Mouse (Mus musculus): ENCODE data around the gene Acbd3. TPM values are rescaled to one million over a fixed set of nuclear protein-coding genes. Genes with fewer than 3 reads are reported as not detected.
A peak's percentile ranks its signal among the peaks of the same experiment; 100 is the strongest.

Gene Acbd3
- 18.5 and 18.8 TPM in 2 replicates for polyA plus RNA-seq (2015; fragmentation: Nextera tagmentation; extraction: Ambion mirVana)

- under 1% methylated on average over 52 of the region's 52 CpGs for WGBS
- Histone ChIP-seq H3K9ac (peak within 1 kb of the TSS; percentile 99), H3K4me3 (peak within 1 kb of the TSS; percentile 100), H3K27ac (replicated peaks) (peak within 1 kb of the TSS; percentile 95), H3K9me3 (no peaks in the 10 kb centered on the region), H3K36me3 (no peaks in the 10 kb centered on the region), H3K4me2 (peak within 1 kb of the TSS; percentile 90), H3K4me1 (peaks cover 42% of the 10 kb centered on the region), H3K27me3 (replicated peaks) (no peaks in the 10 kb centered on the region)
- peak; percentile 92 for ATAC-seq (ENCODE audit: extremely low read depth, insufficient number of reproducible peaks, low FRiP score, low TSS enrichment)
Measured at GRCm38 (mm10) chr1:180725704-180726179, at the start of gene Acbd3. Gene Acbd3, plus strand, starts transcription at chr1:180726043.

- Histone ChIP-seq H3K9ac (no peak overlapping the region), H3K4me2 (no peak overlapping the region), H3K27ac (replicated peaks) (no peak overlapping the region), H3K4me3 (no peak overlapping the region), H3K4me1 (0 out of 2 replicates have a peak, but pooled peaks cover 2% of the 10 kb centered on the region), H3K27me3 (replicated peaks) (peaks cover 27% of the 10 kb centered on the region), H3K36me3 (peaks cover 53% of the 10 kb centered on the region), H3K9me3 (no peaks in the 10 kb centered on the region)
- WGBS = 81% methylated on average over 7 of the region's 7 CpGs
- ATAC-seq (ENCODE audit: extremely low read depth, insufficient number of reproducible peaks, low FRiP score, low TSS enrichment) = no peak
Measured at GRCm38 (mm10) chr1:180691284-180691683, 34.6 kb upstream of the Acbd3 start.

GRCm38 (mm10) chr1:180696626-180697352, 29.1 kb upstream of the Acbd3 start, which contains the start of gene Mixl1:
Gene Mixl1, minus strand, starts transcription at chr1:180697034.
- Histone ChIP-seq H3K27ac (replicated peaks) (no peak within 1 kb of the TSS), H3K9me3 (no peaks in the 10 kb centered on the region), H3K4me3 (peak within 1 kb of the TSS; percentile 52), H3K36me3 (peaks cover 10% of the 10 kb centered on the region), H3K27me3 (replicated peaks) (peaks cover 68% of the 10 kb centered on the region), H3K4me1 (peaks cover 13% of the 10 kb centered on the region; the same call in 1 of the 2 replicates), H3K9ac (peak within 1 kb of the TSS; percentile 72), H3K4me2 (peak within 1 kb of the TSS; percentile 75)
- WGBS = 1% methylated on average over 78 of the region's 79 CpGs
- ATAC-seq (ENCODE audit: extremely low read depth, insufficient number of reproducible peaks, low FRiP score, low TSS enrichment) = no peak

- Histone ChIP-seq H3K4me2 (no peak overlapping the region), H3K27ac (replicated peaks) (no peak overlapping the region), H3K4me3 (no peak overlapping the region), H3K9ac (no peak overlapping the region), H3K36me3 (no peaks in the 10 kb centered on the region), H3K4me1 (peaks cover 14% of the 10 kb centered on the region; the same call in 1 of the 2 replicates), H3K9me3 (no peaks in the 10 kb centered on the region), H3K27me3 (replicated peaks) (peaks cover 68% of the 10 kb centered on the region)
- no peak for ATAC-seq (ENCODE audit: extremely low read depth, insufficient number of reproducible peaks, low FRiP score, low TSS enrichment)
- WGBS = 61% methylated on average over 5 of the region's 5 CpGs
Measured at GRCm38 (mm10) chr1:180698063-180698462, 27.8 kb upstream of the Acbd3 start.

- no peak for ATAC-seq (ENCODE audit: extremely low read depth, insufficient number of reproducible peaks, low FRiP score, low TSS enrichment)
- Histone ChIP-seq H3K4me2 (peak overlapping the region; percentile 63), H3K27ac (replicated peaks) (no peak overlapping the region), H3K9me3 (no peaks in the 10 kb centered on the region), H3K36me3 (no peaks in the 10 kb centered on the region), H3K9ac (peak overlapping the region; percentile 59), H3K4me1 (0 out of 2 replicates have a peak, but pooled peaks cover 7% of the 10 kb centered on the region), H3K4me3 (peak overlapping the region; percentile 44), H3K27me3 (replicated peaks) (peaks cover 26% of the 10 kb centered on the region)
- WGBS = 30% methylated on average over 6 of the region's 6 CpGs
Measured at GRCm38 (mm10) chr1:180703400-180703799, 22.4 kb upstream of the Acbd3 start.

- Histone ChIP-seq H3K4me1 (peaks cover 17% of the 10 kb centered on the region), H3K9ac (no peak overlapping the region), H3K27me3 (replicated peaks) (peaks cover 7% of the 10 kb centered on the region; the same call in 1 of the 2 replicates), H3K9me3 (no peaks in the 10 kb centered on the region), H3K36me3 (no peaks in the 10 kb centered on the region), H3K4me3 (no peak overlapping the region), H3K4me2 (no peak overlapping the region), H3K27ac (replicated peaks) (no peak overlapping the region)
- 44% methylated on average over 3 of the region's 3 CpGs for WGBS
- no peak for ATAC-seq (ENCODE audit: extremely low read depth, insufficient number of reproducible peaks, low FRiP score, low TSS enrichment)
Measured at GRCm38 (mm10) chr1:180707368-180707767, 18.5 kb upstream of the Acbd3 start.

- H3K9me3 ChIP-seq = no peaks in the 10 kb centered on the region
- H3K9ac ChIP-seq = no peak overlapping the region
- H3K27ac ChIP-seq (replicated peaks) = no peak overlapping the region
- H3K27me3 ChIP-seq (replicated peaks) = 0 out of 2 replicates have a peak, but pooled peaks cover 7% of the 10 kb centered on the region
- WGBS = 78% methylated on average over 3 of the region's 3 CpGs
- ATAC-seq (ENCODE audit: extremely low read depth, insufficient number of reproducible peaks, low FRiP score, low TSS enrichment) = no peak
- H3K36me3 ChIP-seq = no peaks in the 10 kb centered on the region
- no peak overlapping the region for H3K4me3 ChIP-seq
- H3K4me1 ChIP-seq = peaks cover 17% of the 10 kb centered on the region
- no peak overlapping the region for H3K4me2 ChIP-seq
Measured at GRCm38 (mm10) chr1:180707813-180708212, 18.0 kb upstream of the Acbd3 start.

- ATAC-seq (ENCODE audit: extremely low read depth, insufficient number of reproducible peaks, low FRiP score, low TSS enrichment) = no peak
- H3K4me3 ChIP-seq = no peak overlapping the region
- no peaks in the 10 kb centered on the region for H3K36me3 ChIP-seq
- 32% methylated on average over 14 of the region's 14 CpGs for WGBS
- no peak overlapping the region for H3K9ac ChIP-seq
- H3K4me2 ChIP-seq = no peak overlapping the region
- H3K27ac ChIP-seq (replicated peaks) = no peak overlapping the region
- no peaks in the 10 kb centered on the region for H3K9me3 ChIP-seq
- peaks cover 9% of the 10 kb centered on the region for H3K4me1 ChIP-seq
- 0 out of 2 replicates have a peak, but pooled peaks cover 5% of the 10 kb centered on the region for H3K27me3 ChIP-seq (replicated peaks)
Measured at GRCm38 (mm10) chr1:180708935-180709776, 16.7 kb upstream of the Acbd3 start.

- ATAC-seq (ENCODE audit: extremely low read depth, insufficient number of reproducible peaks, low FRiP score, low TSS enrichment) = no peak
- Histone ChIP-seq H3K4me1 (no peaks in the 10 kb centered on the region), H3K9me3 (no peaks in the 10 kb centered on the region), H3K27ac (replicated peaks) (no peak overlapping the region), H3K9ac (no peak overlapping the region), H3K4me3 (no peak overlapping the region), H3K27me3 (replicated peaks) (no peaks in the 10 kb centered on the region), H3K36me3 (no peaks in the 10 kb centered on the region), H3K4me2 (no peak overlapping the region)
- WGBS = 70% methylated on average over 5 of the region's 5 CpGs
Measured at GRCm38 (mm10) chr1:180718756-180719155, 7.1 kb upstream of the Acbd3 start.

GRCm38 (mm10) chr1:180719483-180719882, 6.4 kb upstream of the Acbd3 start:
- ATAC-seq (ENCODE audit: extremely low read depth, insufficient number of reproducible peaks, low FRiP score, low TSS enrichment) = no peak
- Histone ChIP-seq H3K4me2 (no peak overlapping the region), H3K36me3 (no peaks in the 10 kb centered on the region), H3K9ac (no peak overlapping the region), H3K4me1 (no peaks in the 10 kb centered on the region), H3K27me3 (replicated peaks) (no peaks in the 10 kb centered on the region), H3K9me3 (no peaks in the 10 kb centered on the region), H3K4me3 (no peak overlapping the region), H3K27ac (replicated peaks) (no peak overlapping the region)
- WGBS = 80% methylated on average over 6 of the region's 6 CpGs

Data from heart, embryonic 13.5 days (tissue).